Mouse (Mus musculus): ENCODE results near the gene Chtop. TPM values are rescaled to one million over a fixed set of nuclear protein-coding genes. Genes with fewer than 3 reads are reported as not detected.

Gene Chtop
- polyA plus RNA-seq, 2 experiments = 103 to 169 TPM

- Histone ChIP-seq H3K4me2 (replicated peaks; ENCODE audit: low read depth, low read length, severe bottlenecking) (no peak overlapping the region), H3K9me3 (ENCODE audit: control insufficient read depth, low read length) (no peaks in the 10 kb centered on the region), H3K4me3 (replicated peaks; ENCODE audit: low read length) (no peak overlapping the region), H3K27me3 (ENCODE audit: control insufficient read depth, insufficient read depth, low read length) (no peaks in the 10 kb centered on the region), H3K36me3 (ENCODE audit: control insufficient read depth, insufficient read depth, low read length) (no peaks in the 10 kb centered on the region), H3K27ac (replicated peaks; ENCODE audit: low read depth, low read length) (0 out of 2 replicates have a peak overlapping the region, but pooled peaks have one; percentile 13), H3K9ac (ENCODE audit: low read depth, low read length, severe bottlenecking) (no peak overlapping the region; the same call in 1 of the 2 replicates), H3K4me1 (ENCODE audit: control insufficient read depth, insufficient read depth, low read length) (peaks cover 11% of the 10 kb centered on the region)
- no peak for TF ChIP-seq POLR2A (IDR thresholded peaks at IDR 0.05; ENCODE audit: borderline replicate concordance, extremely low read depth, insufficient read depth, insufficient read length)
- ATAC-seq (ENCODE audit: low FRiP score, low read depth) (no peak), DNase-seq (ENCODE audit: low spot score) (no peak)
- WGBS = 64% methylated on average over 4 of the region's 4 CpGs
These were observed 31.6 kb upstream of the Chtop start for GRCm38 (mm10) chr3:90540904-90541303.

- no peaks in the 10 kb centered on the region for H3K9me3 ChIP-seq (ENCODE audit: control insufficient read depth, low read length)
- H3K4me2 ChIP-seq (replicated peaks; ENCODE audit: low read depth, low read length, severe bottlenecking) = peak overlapping the region; percentile 27
- ATAC-seq (ENCODE audit: low FRiP score, low read depth) = no peak
- DNase-seq (ENCODE audit: low spot score) = no peak
- peak overlapping the region; percentile 21; the same call in 1 of the 2 replicates for H3K9ac ChIP-seq (ENCODE audit: low read depth, low read length, severe bottlenecking)
- peaks cover 11% of the 10 kb centered on the region for H3K4me1 ChIP-seq (ENCODE audit: control insufficient read depth, insufficient read depth, low read length)
- TF ChIP-seq POLR2A (IDR thresholded peaks at IDR 0.05; ENCODE audit: borderline replicate concordance, extremely low read depth, insufficient read depth, insufficient read length) = no peak
- no peaks in the 10 kb centered on the region for H3K36me3 ChIP-seq (ENCODE audit: control insufficient read depth, insufficient read depth, low read length)
- peak overlapping the region; percentile 10 for H3K4me3 ChIP-seq (replicated peaks; ENCODE audit: low read length)
- H3K27ac ChIP-seq (replicated peaks; ENCODE audit: low read depth, low read length) = no peak overlapping the region
- WGBS = 72% methylated on average over 5 of the region's 5 CpGs
- H3K27me3 ChIP-seq (ENCODE audit: control insufficient read depth, insufficient read depth, low read length) = no peaks in the 10 kb centered on the region
These were observed 28.6 kb upstream of the Chtop start for GRCm38 (mm10) chr3:90537905-90538296.

- H3K27ac ChIP-seq (replicated peaks; ENCODE audit: low read depth, low read length) = 0 out of 2 replicates have a peak within 1 kb of the TSS, but pooled peaks have one; percentile 38
- peak within 1 kb of the TSS; percentile 27 for H3K4me2 ChIP-seq (replicated peaks; ENCODE audit: low read depth, low read length, severe bottlenecking)
- peaks cover 11% of the 10 kb centered on the region for H3K4me1 ChIP-seq (ENCODE audit: control insufficient read depth, insufficient read depth, low read length)
- no peak for TF ChIP-seq POLR2A (IDR thresholded peaks at IDR 0.05; ENCODE audit: borderline replicate concordance, extremely low read depth, insufficient read depth, insufficient read length)
- peak within 1 kb of the TSS; percentile 21; the same call in 1 of the 2 replicates for H3K9ac ChIP-seq (ENCODE audit: low read depth, low read length, severe bottlenecking)
- H3K36me3 ChIP-seq (ENCODE audit: control insufficient read depth, insufficient read depth, low read length) = no peaks in the 10 kb centered on the region
- H3K9me3 ChIP-seq (ENCODE audit: control insufficient read depth, low read length) = no peaks in the 10 kb centered on the region
- DNase-seq (ENCODE audit: low spot score) (peak; percentile 54), ATAC-seq (ENCODE audit: low FRiP score, low read depth) (peak; percentile 61)
- WGBS = 38% methylated on average over 10 of the region's 10 CpGs
- H3K27me3 ChIP-seq (ENCODE audit: control insufficient read depth, insufficient read depth, low read length) = no peaks in the 10 kb centered on the region
- peak within 1 kb of the TSS; percentile 10 for H3K4me3 ChIP-seq (replicated peaks; ENCODE audit: low read length)
These were observed 28.0 kb upstream of the Chtop start, which contains the start of gene S100a16 for GRCm38 (mm10) chr3:90537141-90537904. TSS of gene S100a16 (plus strand) at chr3:90537254.

- no peaks in the 10 kb centered on the region for H3K27me3 ChIP-seq (ENCODE audit: control insufficient read depth, insufficient read depth, low read length)
- H3K4me3 ChIP-seq (replicated peaks; ENCODE audit: low read length) = no peak overlapping the region
- no peak overlapping the region for H3K27ac ChIP-seq (replicated peaks; ENCODE audit: low read depth, low read length)
- ATAC-seq (ENCODE audit: low FRiP score, low read depth) (no peak), DNase-seq (ENCODE audit: low spot score) (no peak)
- peaks cover 11% of the 10 kb centered on the region for H3K4me1 ChIP-seq (ENCODE audit: control insufficient read depth, insufficient read depth, low read length)
- 83% methylated on average over 1 of the region's 1 CpGs for WGBS
- H3K9ac ChIP-seq (ENCODE audit: low read depth, low read length, severe bottlenecking) = no peak overlapping the region
- H3K9me3 ChIP-seq (ENCODE audit: control insufficient read depth, low read length) = no peaks in the 10 kb centered on the region
- TF ChIP-seq POLR2A (IDR thresholded peaks at IDR 0.05; ENCODE audit: borderline replicate concordance, extremely low read depth, insufficient read depth, insufficient read length) = no peak
- no peaks in the 10 kb centered on the region for H3K36me3 ChIP-seq (ENCODE audit: control insufficient read depth, insufficient read depth, low read length)
- H3K4me2 ChIP-seq (replicated peaks; ENCODE audit: low read depth, low read length, severe bottlenecking) = no peak overlapping the region
These were observed 26.1 kb upstream of the Chtop start for GRCm38 (mm10) chr3:90535446-90535845.

GRCm38 (mm10) chr3:90531713-90532112 lies 22.4 kb upstream of the Chtop start:
- no peaks in the 10 kb centered on the region for H3K9me3 ChIP-seq (ENCODE audit: control insufficient read depth, low read length)
- DNase-seq (ENCODE audit: low spot score) = no peak
- no peak for ATAC-seq (ENCODE audit: low FRiP score, low read depth)
- no peak overlapping the region for H3K4me3 ChIP-seq (replicated peaks; ENCODE audit: low read length)
- no peaks in the 10 kb centered on the region for H3K4me1 ChIP-seq (ENCODE audit: control insufficient read depth, insufficient read depth, low read length)
- H3K9ac ChIP-seq (ENCODE audit: low read depth, low read length, severe bottlenecking) = no peak overlapping the region
- 66% methylated on average over 5 of the region's 5 CpGs for WGBS
- H3K4me2 ChIP-seq (replicated peaks; ENCODE audit: low read depth, low read length, severe bottlenecking) = no peak overlapping the region
- H3K27ac ChIP-seq (replicated peaks; ENCODE audit: low read depth, low read length) = no peak overlapping the region
- H3K27me3 ChIP-seq (ENCODE audit: control insufficient read depth, insufficient read depth, low read length) = no peaks in the 10 kb centered on the region
- no peaks in the 10 kb centered on the region for H3K36me3 ChIP-seq (ENCODE audit: control insufficient read depth, insufficient read depth, low read length)
- no peak for TF ChIP-seq POLR2A (IDR thresholded peaks at IDR 0.05; ENCODE audit: borderline replicate concordance, extremely low read depth, insufficient read depth, insufficient read length)
